Mouse (Mus musculus) c-Kit-positive CD71-positive TER-119-positive erythroid progenitor cells, embryonic 14.5 days (primary cell): Measurements from ENCODE around the gene Catsperd.
"Not testable (repeated sequence)": the region's sequence is repeated elsewhere in the genome, so short reads cannot be mapped to it uniquely, and the experiment has no call there.

Experiments used
- DNase-seq: peaks from one replicate; pipeline ENCODE4 v3.0.0-alpha.2; 2013; ENCODE audit warnings: low spot score

The Catsperd gene

DNA sequence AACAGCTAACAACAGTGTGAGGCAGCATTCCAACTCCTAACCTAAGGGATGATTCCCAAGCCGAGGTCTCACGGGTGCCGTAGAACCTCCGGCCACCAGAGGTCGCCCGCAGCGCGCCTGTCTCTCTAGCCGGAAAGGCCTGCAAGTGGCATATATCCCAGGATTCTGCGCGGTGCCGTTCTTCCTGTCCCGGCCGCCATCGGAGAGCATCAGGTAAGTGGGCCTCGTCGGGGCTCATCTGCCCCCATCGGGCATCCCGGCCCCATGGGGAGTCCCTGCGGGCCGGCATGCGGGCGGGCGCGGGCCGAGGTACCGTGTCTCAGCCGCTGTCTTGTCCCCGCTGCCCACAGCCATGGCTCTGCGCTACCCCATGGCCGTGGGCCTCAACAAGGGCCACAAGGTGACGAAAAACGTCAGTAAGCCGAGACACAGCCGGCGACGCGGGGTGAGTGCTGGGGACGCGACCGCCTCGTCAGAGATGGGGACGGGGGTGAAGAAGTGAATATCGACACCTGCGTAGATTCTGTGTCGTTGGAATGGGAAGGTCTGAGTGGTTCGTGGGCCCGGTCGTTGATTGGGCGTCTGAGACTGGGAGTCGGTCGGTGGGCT is 14.6 kb upstream of the Catsperd start, which contains the start of gene Rpl36:
Gene Rpl36 (plus strand): TSS at position 181 of the 609 bp plus-strand sequence.
- DNase-seq: peak; percentile 86

DNA sequence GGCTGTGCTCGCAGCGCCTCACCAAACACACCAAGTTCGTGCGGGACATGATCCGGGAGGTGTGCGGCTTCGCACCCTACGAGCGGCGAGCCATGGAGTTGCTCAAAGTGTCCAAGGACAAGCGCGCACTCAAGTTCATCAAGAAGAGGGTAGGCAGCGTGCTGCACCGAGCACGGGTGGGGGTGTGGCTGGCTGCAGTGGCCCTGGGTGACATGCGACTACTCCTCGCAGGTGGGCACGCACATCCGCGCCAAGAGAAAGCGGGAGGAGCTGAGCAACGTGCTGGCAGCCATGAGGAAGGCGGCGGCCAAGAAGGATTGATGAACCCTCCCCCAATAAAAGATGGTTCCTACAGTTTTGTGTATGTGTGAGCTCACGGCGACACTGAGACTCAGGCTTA is 14.1 kb upstream of the Catsperd start:
- not testable (repeated sequence) for DNase-seq

DNA sequence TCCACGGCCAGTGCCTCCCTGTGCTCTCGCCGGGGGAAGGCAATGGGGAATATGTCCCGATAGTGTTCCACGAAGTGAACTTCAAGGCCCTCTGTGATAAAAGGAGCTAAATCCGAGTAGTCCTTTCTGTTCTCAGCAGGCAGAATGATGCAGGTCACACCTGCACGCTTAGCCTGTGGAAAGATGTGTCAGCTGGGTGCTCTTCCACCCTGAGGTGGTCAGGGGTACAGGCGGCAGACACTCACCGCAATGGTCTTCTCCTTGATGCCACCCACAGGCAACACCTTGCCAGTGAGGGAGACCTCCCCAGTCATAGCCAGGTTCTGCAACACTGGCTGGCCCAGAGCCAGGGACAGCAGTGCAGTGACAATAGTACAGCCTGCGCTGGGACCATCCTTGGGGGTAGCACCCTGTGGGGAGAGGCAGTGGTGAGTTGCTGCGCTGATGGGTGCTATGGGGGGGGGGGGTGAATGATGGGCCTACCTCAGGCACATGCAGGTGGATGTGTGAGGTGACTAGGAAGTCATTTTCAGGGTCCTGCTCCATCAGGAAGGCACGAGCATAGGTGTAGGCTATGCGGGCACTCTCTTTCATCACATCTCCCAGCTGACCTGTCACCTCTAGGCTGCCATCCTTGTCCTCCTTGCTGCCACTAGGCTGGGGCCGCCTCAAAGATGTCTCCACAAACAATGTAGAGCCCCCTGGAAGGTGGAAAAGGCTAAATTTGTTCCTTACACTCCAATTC is 13.4 kb upstream of the Catsperd start:
- DNase-seq: no peak

DNA sequence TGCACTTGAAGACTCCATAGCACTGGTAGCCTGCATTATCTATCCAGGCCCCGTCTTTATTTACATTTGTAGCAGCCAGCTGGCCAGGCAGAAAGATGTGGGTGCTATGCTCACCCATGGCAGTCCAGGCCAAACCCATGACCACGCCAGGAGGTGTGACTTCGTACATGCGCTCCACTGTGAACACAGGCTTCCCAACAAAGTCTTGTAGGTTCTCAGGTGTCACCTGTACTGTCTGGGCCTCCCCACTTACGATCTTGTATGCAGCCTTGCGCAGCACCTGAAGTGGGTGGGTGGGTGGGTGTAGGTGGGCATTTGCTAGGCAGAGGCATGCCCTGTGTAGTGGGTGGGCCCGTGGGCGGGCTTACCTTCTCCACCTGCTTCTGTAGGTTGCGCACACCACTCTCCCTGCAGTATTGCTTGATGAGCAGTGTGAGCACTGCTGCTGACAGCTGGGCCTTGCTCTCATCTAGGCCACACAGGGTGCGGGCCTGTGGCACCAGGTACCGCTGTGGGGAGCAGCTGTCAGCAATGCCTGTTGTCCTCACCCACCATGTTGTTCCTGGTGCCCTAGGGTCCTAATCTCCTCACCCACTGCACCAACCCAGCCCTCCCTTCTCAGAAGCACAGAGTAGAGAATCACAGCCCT is 12.7 kb upstream of the Catsperd start:
- DNase-seq: no peak

DNA sequence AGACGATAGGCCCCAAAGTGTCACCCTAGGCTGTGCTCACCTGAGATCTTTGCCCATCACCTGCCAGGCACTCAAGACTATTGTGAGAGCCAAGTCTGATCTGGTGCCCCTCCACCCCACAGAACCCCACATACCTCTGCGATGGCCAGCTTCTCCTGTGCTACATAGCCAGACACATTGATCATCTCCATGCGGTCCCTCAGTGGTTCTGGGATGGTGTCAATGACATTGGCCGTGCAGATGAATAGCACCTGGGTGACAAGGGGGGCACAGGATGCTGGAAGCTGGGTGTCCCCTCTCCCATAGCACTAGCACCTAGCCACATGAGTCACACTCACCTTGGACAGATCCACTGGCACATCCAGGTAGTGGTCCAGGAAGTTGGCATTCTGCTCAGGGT is 12.2 kb upstream of the Catsperd start:
- no peak for DNase-seq

DNA sequence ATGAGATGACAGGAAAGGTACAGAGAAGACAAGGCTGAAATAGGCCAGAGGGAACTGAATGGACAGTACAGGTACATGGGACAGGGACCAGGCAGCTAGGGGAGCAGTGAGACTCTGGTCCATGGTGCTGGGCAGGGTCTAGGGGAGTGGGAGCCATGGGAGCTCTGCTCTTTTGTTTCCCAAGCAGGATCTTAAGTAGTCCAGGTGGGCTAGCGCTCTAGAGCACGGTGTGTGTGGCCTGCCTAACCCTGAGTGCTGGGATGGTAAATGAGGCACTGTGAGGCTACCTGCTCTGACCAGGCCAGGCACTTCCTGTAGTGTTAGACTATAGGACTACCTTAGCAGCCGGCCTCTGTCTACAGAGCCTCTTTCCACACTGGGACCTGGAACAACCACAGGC is 11.2 kb upstream of the Catsperd start:
- no peak for DNase-seq

DNA sequence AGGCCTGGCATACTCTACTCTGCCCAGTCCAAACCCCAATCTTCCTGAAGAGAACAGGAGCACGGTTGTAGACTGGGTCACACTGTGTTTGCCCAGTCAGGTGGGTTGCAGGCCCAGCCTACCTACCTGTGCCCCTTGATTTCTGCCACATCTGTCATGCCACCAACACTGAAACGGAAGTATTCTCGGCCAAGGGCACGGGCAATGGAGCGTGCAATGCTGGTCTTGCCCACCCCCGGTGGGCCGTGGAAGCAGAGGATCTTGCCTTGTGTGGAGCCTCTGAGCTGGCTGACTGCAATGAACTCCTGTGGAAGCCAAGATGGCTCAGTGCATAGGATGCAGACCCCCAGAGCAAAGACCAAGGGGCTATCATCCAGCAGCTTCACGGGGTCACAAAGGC is 10.3 kb upstream of the Catsperd start:
- DNase-seq: no peak

DNA sequence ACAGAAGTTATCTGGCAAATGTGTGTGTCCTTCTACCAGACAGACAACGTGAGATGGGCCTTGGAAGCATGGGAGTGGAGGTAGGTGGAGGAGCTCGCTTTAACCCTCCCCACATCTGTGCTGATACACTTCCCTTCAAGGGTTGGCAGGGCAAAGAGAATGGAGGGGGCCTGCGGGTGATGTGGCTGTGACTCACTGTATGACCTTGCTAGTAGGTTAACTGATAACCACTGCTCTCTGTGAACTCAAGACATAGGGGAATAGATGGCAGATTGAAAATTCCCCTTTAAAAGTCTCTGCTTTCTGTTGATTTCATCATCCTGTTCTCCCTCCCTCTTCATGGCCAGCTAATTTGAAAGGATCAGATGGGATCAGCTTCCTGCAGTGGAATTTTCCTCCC is 2.4 kb upstream of the Catsperd start:
- DNase-seq: no peak

DNA sequence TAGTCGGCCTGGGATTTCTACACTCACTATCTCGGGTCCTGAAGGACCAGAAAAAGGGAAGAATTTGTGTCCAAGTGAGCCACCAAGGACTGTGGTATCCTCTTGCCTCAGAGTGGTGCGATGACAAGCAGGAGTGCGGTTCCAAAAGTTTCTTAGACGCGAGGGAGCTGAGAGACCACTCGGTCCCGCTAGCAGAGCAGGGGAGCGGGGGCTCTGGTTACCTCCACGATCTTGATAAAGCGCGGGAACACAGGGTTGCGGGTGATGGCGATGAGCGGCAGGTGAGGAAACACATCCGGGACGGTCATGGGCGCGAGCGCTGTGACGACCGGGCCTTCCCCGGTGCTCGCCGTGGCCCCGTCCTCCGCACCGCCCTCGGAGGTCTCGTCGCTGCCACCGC is 1.7 kb upstream of the Catsperd start:
- no peak for DNase-seq

DNA sequence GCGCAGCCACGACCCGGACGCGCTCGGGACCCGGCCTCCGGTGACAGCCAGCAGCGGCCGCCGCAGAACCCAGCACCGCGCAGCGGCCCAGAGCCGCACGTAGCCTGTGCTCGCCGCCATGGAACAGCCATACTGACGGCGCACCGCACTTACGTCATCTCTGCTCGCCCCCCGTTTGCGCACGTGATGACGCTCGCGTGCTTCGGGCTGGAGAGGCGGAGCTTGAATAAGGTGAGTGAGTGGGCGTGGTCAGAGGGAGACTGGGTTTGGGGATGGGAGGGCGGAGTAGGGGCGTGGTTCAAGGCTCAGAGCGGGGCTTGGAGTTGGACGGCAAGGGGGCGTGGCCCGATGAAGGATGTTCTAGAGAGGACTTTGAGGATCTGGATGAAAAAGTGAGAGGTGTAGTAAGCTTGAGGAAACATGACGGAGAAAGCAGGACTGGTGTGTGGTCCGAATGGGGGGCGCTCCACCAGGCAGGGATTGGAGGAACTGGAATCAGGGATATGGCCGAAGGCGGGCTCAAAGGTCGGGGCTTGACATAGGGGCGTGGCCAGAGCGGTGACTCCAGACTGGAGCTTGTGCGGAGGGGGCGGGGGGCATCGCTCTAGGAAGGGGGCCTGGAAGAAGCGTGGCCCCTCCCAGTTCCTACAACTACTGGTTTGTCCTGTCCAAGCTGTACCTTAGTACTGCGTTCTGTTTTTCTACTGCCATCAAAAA is 1.0 kb upstream of the Catsperd start, which contains the start of gene Lonp1:
Gene Lonp1 (minus strand): TSS at position 134 of the 717 bp plus-strand sequence.
- peak; percentile 97 for DNase-seq

DNA sequence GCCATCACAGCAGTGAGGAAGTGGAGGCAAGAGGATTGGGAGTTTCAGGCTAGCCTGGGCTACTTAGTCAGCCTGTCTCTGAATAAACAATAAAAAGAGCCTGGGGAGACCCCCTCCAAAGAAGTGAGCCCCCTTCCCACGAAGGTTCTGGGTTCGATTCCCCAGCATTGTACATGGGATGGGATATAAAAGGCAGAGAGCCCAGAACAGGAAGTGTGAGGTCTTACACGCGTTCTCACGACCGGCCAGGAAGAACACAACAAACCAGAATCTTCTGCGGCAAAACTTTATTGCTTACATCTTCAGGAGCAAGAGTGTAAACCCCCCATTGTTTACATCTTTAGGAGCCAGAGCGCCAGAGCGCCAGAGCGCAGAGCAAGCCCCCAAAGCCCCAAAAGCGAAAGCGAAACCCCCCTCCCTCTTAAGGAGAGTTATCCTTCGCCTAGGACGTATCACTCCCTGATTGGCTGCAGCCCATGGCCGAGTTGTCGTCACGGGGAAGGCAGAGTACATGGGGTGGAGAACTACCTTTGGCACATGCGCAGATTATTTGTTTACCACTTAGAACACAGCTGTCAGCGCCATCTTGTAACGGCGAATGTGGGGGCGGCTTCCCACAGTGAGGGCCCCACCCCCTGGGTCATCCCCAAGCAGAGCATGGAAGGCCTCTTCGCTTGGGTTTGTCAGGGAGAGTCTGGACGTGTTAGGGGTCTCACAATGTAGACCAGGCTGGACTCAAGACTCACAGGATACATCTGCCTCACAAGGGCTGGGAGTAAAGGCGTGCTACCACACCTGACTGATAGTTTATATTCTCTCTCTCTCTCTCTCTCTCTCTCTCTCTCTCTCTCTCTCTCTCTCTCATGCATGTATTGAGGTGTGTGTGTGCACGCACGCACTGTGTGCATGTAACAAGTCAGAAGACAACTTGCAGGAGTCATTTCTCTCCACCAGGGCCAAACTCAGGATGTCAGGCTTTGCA is 2.1 kb downstream of the Catsperd start:
- not testable (repeated sequence) for DNase-seq

DNA sequence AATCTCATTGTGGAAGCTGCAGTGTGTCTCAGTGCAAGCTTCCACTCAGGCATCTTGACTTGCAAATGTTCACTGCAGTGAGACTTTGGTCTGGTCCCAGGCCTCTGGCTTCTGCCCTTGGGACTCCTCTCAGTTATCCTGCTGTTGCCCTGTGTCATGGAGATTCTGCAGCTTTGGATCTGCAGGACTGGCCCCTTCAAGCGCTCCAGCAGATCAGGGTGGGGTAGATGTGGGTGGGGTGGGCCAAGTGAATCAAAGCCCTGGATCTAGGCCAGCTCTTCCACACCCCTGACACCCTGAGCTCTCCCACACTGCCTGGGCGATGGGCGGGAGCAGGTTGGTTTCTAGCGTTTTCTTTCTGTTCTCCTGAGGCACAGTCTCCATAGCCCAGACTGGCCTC is 3.9 kb downstream of the Catsperd start:
- no peak for DNase-seq

DNA sequence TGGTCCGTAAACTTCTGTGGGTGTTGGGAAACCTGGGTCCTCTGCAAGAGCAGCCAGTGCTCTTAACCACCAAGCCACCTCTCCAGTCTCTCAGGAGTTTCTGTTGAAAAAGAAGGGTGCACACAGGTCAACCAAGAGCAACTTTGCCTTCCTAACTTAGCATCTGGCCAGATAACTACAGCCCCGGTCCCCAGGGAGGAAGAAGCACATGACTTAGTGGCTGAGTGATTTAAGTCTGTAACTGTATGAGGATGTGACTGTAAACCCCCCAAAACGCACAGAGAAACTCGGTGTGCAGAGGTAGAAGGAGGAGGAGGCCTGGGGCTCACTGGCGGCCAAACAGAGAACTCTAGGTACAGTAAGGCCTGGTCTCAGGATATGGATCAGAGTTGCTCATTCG is 6.1 kb downstream of the Catsperd start:
- no peak for DNase-seq

DNA sequence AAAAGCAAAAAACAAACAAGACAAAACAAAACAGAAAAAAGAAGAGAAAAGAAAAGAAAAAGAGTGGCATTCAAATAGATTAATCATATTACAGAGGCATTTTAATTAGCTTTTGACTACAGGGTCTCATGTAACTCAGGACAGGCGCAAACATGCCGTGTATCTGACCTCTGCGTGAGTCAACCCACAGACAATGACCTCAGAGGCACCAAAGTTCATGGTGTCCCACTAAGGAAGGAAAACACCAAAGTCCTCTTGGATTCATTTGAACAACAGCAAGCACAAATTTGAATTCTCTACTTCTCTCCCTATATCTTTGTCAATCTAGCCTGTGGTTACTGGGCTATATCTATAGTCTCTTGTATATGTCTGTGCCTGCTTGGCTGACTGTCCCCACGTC is 15.3 kb downstream of the Catsperd start:
- no peak for DNase-seq

DNA sequence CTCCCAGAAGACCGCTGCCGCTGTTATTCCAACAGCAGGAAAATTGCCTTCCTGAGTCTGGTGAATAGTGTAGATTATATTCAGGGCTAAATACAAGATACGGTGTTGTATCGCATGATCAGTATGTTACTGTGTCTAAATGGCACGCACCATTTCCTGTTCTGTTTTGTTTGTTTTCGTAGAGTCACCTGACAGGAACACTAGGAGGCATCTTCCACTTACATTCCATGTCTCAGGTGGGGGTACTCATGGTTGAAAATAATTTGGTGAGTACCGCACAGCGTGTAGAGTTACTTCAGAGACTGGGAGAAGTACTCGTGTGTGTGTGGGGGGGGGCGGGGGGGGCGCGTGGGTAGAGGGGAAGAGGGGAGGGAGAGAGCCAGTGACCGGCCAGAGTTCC is 19.6 kb downstream of the Catsperd start:
- DNase-seq: no peak

DNA sequence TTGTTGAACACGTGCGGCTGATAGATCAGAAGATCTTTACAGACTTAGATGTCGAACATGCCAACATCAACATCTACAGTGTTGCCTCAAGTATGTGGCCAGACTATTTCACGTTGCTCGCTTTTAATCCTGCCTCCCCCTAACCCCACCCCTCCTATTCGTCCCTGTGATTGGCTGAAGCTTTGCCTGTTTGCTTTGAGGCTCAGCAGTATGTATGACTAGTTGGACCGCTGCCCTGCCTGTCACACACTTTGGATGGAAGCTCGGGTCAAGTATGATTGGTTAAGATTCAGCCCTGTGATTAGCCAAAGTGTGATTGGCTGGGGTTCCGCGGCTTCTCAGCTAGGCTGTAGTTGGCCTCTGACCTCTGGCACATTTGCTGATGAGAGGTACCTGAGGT is 23.9 kb downstream of the Catsperd start:
- DNase-seq: no peak

DNA sequence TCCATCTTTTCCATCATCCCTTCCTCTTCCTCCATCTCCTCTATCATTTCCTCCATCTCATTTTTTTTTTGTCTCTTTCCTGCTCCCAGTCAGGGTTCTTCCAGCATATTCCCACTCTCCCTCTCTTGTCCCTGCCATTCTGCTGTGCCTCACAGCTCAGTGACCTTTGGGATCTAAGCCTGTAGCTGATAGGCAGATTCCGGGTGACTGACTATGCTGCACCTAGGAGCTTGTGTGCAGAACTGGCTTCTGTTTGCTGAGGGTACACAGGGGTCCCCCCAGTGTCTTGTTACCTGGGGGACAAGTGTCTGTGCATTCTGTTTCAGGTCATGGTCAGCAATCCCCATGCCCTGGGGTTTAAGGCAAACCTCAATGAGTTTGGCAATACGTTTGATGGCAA is 26.8 kb downstream of the Catsperd start:
- no peak for DNase-seq

DNA sequence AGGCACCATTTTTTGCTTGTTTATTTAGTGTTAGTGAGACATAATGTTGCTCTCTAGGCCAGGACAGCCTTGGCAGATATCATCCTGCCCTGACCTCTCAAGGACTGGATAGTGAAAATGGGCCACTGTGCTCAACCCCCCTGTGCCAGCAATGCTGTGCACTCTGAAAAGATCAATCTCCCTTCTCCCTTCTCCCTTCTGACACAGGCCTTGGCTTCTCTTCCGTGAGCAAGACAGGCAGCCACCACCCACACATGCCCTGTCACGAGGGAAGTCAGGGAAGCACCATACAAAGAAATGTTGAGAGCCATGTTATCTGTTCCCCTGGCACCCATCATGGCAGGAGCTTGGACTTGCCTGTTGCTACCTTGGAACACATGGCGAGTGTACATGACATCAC is 27.4 kb downstream of the Catsperd start:
- no peak for DNase-seq

DNA sequence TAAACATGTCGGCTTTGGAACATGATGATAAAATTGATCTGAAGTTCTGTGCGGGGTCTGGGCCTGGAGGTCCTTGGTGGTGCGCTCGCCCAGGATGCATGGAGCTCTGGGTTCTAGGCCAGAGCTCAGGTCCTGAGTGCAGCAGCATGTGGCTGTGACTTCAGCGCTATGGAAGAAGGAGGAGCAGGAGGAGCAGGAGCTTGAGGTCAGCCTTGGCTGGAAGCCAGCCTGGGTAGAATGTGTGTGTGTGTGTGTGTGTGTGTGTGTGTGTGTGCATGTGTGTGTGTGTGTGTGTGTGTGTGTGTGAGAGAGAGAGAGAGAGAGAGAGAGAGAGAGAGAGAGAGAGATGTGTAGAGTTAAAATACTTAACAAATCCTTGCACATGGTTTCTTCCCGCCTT is 28.2 kb downstream of the Catsperd start:
- no peak for DNase-seq

DNA sequence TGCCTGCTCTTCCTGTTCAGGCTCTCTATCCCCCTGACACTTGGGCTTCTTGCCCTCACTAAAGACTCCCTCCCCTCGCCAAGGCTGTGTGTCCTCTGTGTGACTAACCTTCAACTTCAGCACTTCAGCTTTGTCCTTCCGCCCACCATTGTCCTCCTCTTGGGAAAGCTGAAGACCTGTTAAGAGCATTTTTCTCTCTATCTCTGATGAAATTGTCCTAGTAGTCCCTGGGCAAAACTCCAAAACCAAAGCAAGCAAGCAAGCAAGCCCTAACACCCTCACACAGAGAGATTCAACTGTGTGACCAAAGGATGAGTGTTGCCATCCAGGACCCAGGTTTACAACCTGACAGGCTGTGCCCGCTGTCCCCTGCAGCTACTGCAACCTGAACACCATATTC is 35.7 kb downstream of the Catsperd start:
- DNase-seq: no peak

DNA sequence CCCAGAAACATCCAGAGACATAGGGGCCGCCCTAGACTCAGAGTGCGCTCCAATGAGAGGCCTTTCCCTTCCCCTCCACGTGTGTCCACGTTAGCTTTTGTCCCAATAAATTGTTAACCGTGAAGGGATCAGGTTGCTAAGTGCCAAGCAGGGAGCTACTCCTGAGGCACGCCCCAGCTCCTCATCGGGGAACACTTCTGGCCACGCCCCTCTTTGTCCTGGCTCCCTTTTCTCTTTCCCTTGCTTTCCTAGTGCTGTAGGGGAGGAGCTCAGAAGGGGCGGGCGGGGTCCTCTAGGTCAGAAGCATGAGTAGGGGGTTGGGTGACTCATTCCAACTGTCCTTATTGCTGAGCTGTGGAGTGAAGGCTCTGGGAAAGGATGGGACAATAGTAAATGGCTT is 36.4 kb downstream of the Catsperd start:
- no peak for DNase-seq
